ENCODE assay signal across 8 mouse cellular contexts in the genomic region with DNA sequence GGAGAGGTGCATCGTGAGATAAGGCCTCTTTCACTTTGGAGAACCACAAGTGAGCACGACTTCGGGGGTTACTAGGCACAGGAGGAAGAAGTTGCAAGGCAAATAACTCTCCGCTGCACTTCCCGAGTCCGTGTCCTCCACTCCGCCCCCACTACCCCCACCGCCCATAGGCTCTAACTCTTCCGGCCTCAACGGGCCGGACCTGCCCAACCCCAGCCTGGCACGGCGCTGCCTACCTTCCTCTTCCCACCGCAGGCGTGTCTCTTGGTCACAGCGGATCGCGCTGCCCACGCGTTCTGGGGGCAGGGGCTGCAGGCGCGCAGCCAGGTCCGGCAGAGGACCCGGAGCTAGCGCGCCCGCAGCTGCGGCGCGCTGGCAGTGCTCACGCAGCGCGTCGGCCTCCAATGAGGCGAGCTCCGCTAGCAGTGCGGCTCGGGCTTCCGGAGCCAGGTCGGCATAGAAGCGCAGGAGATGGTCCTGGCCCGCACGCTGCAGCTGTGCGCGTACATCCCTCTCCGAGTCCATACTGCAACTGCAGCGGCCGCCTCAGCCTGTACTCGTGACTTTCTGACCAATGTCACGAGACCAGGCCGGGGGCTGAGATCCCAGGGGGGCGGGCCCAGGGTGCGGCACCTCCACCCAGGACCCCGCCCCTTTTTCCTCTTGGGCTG. TPM values are rescaled to one million over a fixed set of nuclear protein-coding genes. Genes with fewer than 3 reads are reported as not detected.
DNase-seq lines count a peak whose midpoint lies in the region; ATAC-seq and TF ChIP-seq lines count a peak whose summit lies in the region.

A gene (minus strand): TSS at position 592 of the 671 bp plus-strand sequence.

- WGBS in forebrain, embryonic 15.5 days: under 1% methylated on average over 54 of the region's 54 CpGs
- under 1% methylated on average over 54 of the region's 54 CpGs for WGBS in lung, embryonic 15.5 days

- peak within 1 kb of the TSS; percentile 52 for H3K9ac ChIP-seq in forebrain, embryonic 15.5 days (replicated peaks)
- H3K9ac ChIP-seq in lung, embryonic 15.5 days: peak within 1 kb of the TSS; percentile 75

- no peak for TF ChIP-seq CTCF in brain, embryonic 14.5 days (IDR thresholded peaks at IDR 0.05; ENCODE audit: borderline replicate concordance, extremely low read depth, insufficient read depth, insufficient read length)
- no peak for TF ChIP-seq CTCF in layer of hippocampus, adult 2 months (conservative IDR thresholded peaks at IDR 0.05)

- H3K4me2 ChIP-seq in forebrain, embryonic 15.5 days (replicated peaks): peak within 1 kb of the TSS; percentile 81
- peak within 1 kb of the TSS; percentile 100 for H3K4me2 ChIP-seq in lung, embryonic 15.5 days

- TF ChIP-seq POLR2A in brain, embryonic 14.5 days (IDR thresholded peaks at IDR 0.05; ENCODE audit: borderline replicate concordance, extremely low read depth, insufficient read depth, insufficient read length, poor library complexity, severe bottlenecking): no peak

- peak; percentile 86 for ATAC-seq in CD4-positive, CD25-positive, alpha-beta regulatory T cell, adult 4 months
- ATAC-seq in forebrain, embryonic 15.5 days (replicated peaks): peak; percentile 83
- peak; percentile 89 for ATAC-seq in lung, embryonic 15.5 days (ENCODE audit: borderline replicate concordance, extremely low read depth, low FRiP score, low TSS enrichment)
- ATAC-seq in neutrophil, adult 5-6 weeks (ENCODE audit: extremely low read depth, insufficient number of reproducible peaks, low FRiP score, poor library complexity, severe bottlenecking): peak; percentile 76

- peaks cover 10% of the 10 kb centered on the region for H3K4me1 ChIP-seq in forebrain, embryonic 15.5 days
- peaks cover 22% of the 10 kb centered on the region for H3K4me1 ChIP-seq in lung, embryonic 15.5 days

- peak; percentile 54 for DNase-seq in brain, embryonic 14.5 days (ENCODE audit: low read depth)
- DNase-seq in heart, postnatal 36 days: peak; percentile 78 to 80
- DNase-seq in layer of hippocampus, adult 2 months (ENCODE audit: low spot score in 2 of 2): peak; percentile 41 to 65
- DNase-seq in testis, postnatal 14 days (ENCODE audit: low spot score): peak; percentile 80

- H3K9me3 ChIP-seq in forebrain, embryonic 15.5 days: no peaks in the 10 kb centered on the region
- no peaks in the 10 kb centered on the region for H3K9me3 ChIP-seq in lung, embryonic 15.5 days

- H3K27ac ChIP-seq in forebrain, embryonic 15.5 days (replicated peaks): no peak within 1 kb of the TSS
- peak within 1 kb of the TSS; percentile 76 for H3K27ac ChIP-seq in layer of hippocampus, adult 2 months
- H3K27ac ChIP-seq in lung, embryonic 15.5 days: peak within 1 kb of the TSS; percentile 24

- H3K27me3 ChIP-seq in forebrain, embryonic 15.5 days: peaks cover 33% of the 10 kb centered on the region
- H3K27me3 ChIP-seq in lung, embryonic 15.5 days: peaks cover 17% of the 10 kb centered on the region

- intact Hi-C loops in heart, postnatal 36 days (cut with DNase I): no loop called here

- no peaks in the 10 kb centered on the region for H3K36me3 ChIP-seq in forebrain, embryonic 15.5 days
- H3K36me3 ChIP-seq in lung, embryonic 15.5 days: no peaks in the 10 kb centered on the region

- peak within 1 kb of the TSS; percentile 45 for H3K4me3 ChIP-seq in forebrain, embryonic 15.5 days
- H3K4me3 ChIP-seq in layer of hippocampus, adult 2 months: peak within 1 kb of the TSS; percentile 78
- H3K4me3 ChIP-seq in lung, embryonic 15.5 days: peak within 1 kb of the TSS; percentile 73

RNA-seq across cellular contexts. Expression of the gene that starts here (rescaled TPM):
- polyA plus RNA-seq in CD4-positive, CD25-positive, alpha-beta regulatory T cell, adult 4 months (2017; shearing (Covaris generic)): 10 to 100 TPM; 18.0 to 18.8 TPM
- polyA plus RNA-seq in brain, embryonic 14.5 days (2012; rRNA removed): 2.4 TPM in 2 replicates
- 4.1 and 5.1 TPM in 2 replicates for polyA plus RNA-seq in forebrain, embryonic 15.5 days (2015; fragmentation: Nextera tagmentation; extraction: Ambion mirVana)
- total RNA-seq in heart, postnatal 36 days (2021): 1 to 10 TPM; 6.7 to 8.6 TPM
- total RNA-seq in layer of hippocampus, adult 2 months (2021): 10 to 100 TPM; 14.6 to 19.8 TPM
- 16.4 and 20.5 TPM in 2 replicates for polyA plus RNA-seq in lung, embryonic 15.5 days (2015; fragmentation: Nextera tagmentation; extraction: Ambion mirVana)
- total RNA-seq in neutrophil, adult 5-6 weeks (2017): 8.7 and 11.7 TPM in 2 replicates
